8 mouse cellular contexts compared by ENCODE assay signal in genomic region chr7:60003921-60004605, GRCm38 (mm10). TPM values are rescaled to one million over a fixed set of nuclear protein-coding genes. Genes with fewer than 3 reads are reported as not detected.
DNase-seq lines count a peak whose midpoint lies in the region; ATAC-seq and TF ChIP-seq lines count a peak whose summit lies in the region.

No protein-coding gene starts in this region.

- no peaks in the 10 kb centered on the region for H3K36me3 ChIP-seq in thymus, adult 2 months (ENCODE audit: control insufficient read depth, insufficient read depth, low read length)
- H3K36me3 ChIP-seq in heart, adult 2 months (ENCODE audit: control insufficient read depth, insufficient read depth, low read length) = no peaks in the 10 kb centered on the region
- no peaks in the 10 kb centered on the region for H3K36me3 ChIP-seq in limb, embryonic 11.5 days (ENCODE audit: control insufficient read depth, insufficient read depth, low read length)
- no peaks in the 10 kb centered on the region for H3K36me3 ChIP-seq in midbrain, postnatal 0 days (ENCODE audit: insufficient read depth, low read length)

- peaks cover 10% of the 10 kb centered on the region; the same call in 1 of the 2 replicates for H3K9me3 ChIP-seq in limb, embryonic 11.5 days (ENCODE audit: control insufficient read depth, low read length)
- peaks cover 12% of the 10 kb centered on the region; the same call in 1 of the 2 replicates for H3K9me3 ChIP-seq in midbrain, postnatal 0 days (ENCODE audit: low read length)

- H3K27me3 ChIP-seq in thymus, adult 2 months (ENCODE audit: control insufficient read depth, insufficient read depth, low read length) = no peaks in the 10 kb centered on the region
- H3K27me3 ChIP-seq in heart, adult 2 months (ENCODE audit: control insufficient read depth, insufficient read depth, low read length) = no peaks in the 10 kb centered on the region
- no peaks in the 10 kb centered on the region for H3K27me3 ChIP-seq in limb, embryonic 11.5 days (ENCODE audit: control insufficient read depth, insufficient read depth, low read length)
- no peaks in the 10 kb centered on the region for H3K27me3 ChIP-seq in midbrain, postnatal 0 days (ENCODE audit: insufficient read depth, low read length)

- H3K27ac ChIP-seq in thymus, adult 2 months (ENCODE audit: control insufficient read depth, insufficient read depth, low read length) = no peak overlapping the region
- peak overlapping the region; percentile 60 for H3K27ac ChIP-seq in heart, adult 2 months
- H3K27ac ChIP-seq in limb, embryonic 11.5 days (replicated peaks; ENCODE audit: low read depth, low read length) = peak overlapping the region; percentile 38
- H3K27ac ChIP-seq in midbrain, postnatal 0 days (ENCODE audit: low read depth, low read length) = peak overlapping the region; percentile 86

- no peak for TF ChIP-seq CTCF in thymus, adult 2 months (IDR thresholded peaks at IDR 0.05; ENCODE audit: borderline replicate concordance, control insufficient read depth, extremely low read depth, insufficient read depth, low read length, poor library complexity)
- no peak for TF ChIP-seq CTCF in heart, adult 2 months (IDR thresholded peaks at IDR 0.05)
- no peak for TF ChIP-seq CTCF in midbrain, postnatal 0 days (IDR thresholded peaks at IDR 0.05)

- peak; percentile 89 for ATAC-seq in limb, embryonic 11.5 days (ENCODE audit: insufficient number of reproducible peaks, low FRiP score, low TSS enrichment, low read depth)
- ATAC-seq in midbrain, postnatal 0 days (ENCODE audit: low FRiP score) = peak; percentile 82

- TF ChIP-seq POLR2A in thymus, adult 2 months (IDR thresholded peaks at IDR 0.05; ENCODE audit: control insufficient read depth, extremely low read depth, insufficient read depth, low read length, poor library complexity) = no peak
- no peak for TF ChIP-seq POLR2A in heart, adult 2 months (IDR thresholded peaks at IDR 0.05; ENCODE audit: insufficient read depth, low read depth, low read length)

- no peak overlapping the region for H3K4me3 ChIP-seq in thymus, adult 2 months (ENCODE audit: control insufficient read depth, insufficient read depth, low read length)
- H3K4me3 ChIP-seq in heart, adult 2 months = peak overlapping the region; percentile 57
- peak overlapping the region; percentile 49 for H3K4me3 ChIP-seq in limb, embryonic 11.5 days (ENCODE audit: low read depth, low read length)
- H3K4me3 ChIP-seq in midbrain, postnatal 0 days (ENCODE audit: low read depth, low read length) = peak overlapping the region; percentile 36

- no peaks in the 10 kb centered on the region for H3K79me2 ChIP-seq in heart, adult 2 months (replicated peaks; ENCODE audit: control insufficient read depth, insufficient read depth, low read length)

- WGBS in thymus, adult 2 months = 57% methylated on average over 22 of the region's 22 CpGs
- WGBS in heart, adult 2 months = 50% methylated on average over 22 of the region's 22 CpGs
- WGBS in limb, embryonic 11.5 days = 43% methylated on average over 22 of the region's 22 CpGs
- WGBS in midbrain, postnatal 0 days = 52% methylated on average over 22 of the region's 22 CpGs

- peak overlapping the region; percentile 57 for H3K9ac ChIP-seq in heart, adult 2 months (ENCODE audit: low read depth, low read length)
- peak overlapping the region; percentile 55 for H3K9ac ChIP-seq in limb, embryonic 11.5 days (ENCODE audit: low read length)
- H3K9ac ChIP-seq in midbrain, postnatal 0 days (replicated peaks; ENCODE audit: low read length, poor library complexity, severe bottlenecking) = peak overlapping the region; percentile 71

- DNase-seq in thymus, postnatal 0 days (ENCODE audit: low spot score) = peak; percentile 49
- DNase-seq in thymus, adult 2 months = no peak
- DNase-seq in cerebellum, postnatal 4 days (ENCODE audit: low spot score in 2 of 2) = peak; percentile 19 to 50
- DNase-seq in heart, adult 2 months = peak; percentile 17 to 35
- peak; percentile 4 to 7 for DNase-seq in kidney, adult 8-10 months
- peak; percentile 68 for DNase-seq in limb, embryonic 11.5 days (ENCODE audit: low spot score)
- DNase-seq in midbrain, postnatal 0 days (ENCODE audit: low spot score) = peak; percentile 72
- DNase-seq in urinary bladder, postnatal 14 days (ENCODE audit: low spot score) = peak; percentile 3

- peak overlapping the region; percentile 49 for H3K4me2 ChIP-seq in limb, embryonic 11.5 days (ENCODE audit: low read depth, severe bottlenecking)
- H3K4me2 ChIP-seq in midbrain, postnatal 0 days (ENCODE audit: low read depth, low read length, poor library complexity, severe bottlenecking) = peak overlapping the region; percentile 42

- intact Hi-C loops in heart, adult 2 months (cut with DNase I) = no loop called here

- H3K4me1 ChIP-seq in thymus, adult 2 months (replicated peaks; ENCODE audit: control insufficient read depth, insufficient read depth, low read length) = no peaks in the 10 kb centered on the region
- H3K4me1 ChIP-seq in heart, adult 2 months (ENCODE audit: control insufficient read depth, insufficient read depth, low read length) = no peaks in the 10 kb centered on the region
- H3K4me1 ChIP-seq in limb, embryonic 11.5 days (ENCODE audit: control insufficient read depth, insufficient read depth, low read length) = no peaks in the 10 kb centered on the region
- no peaks in the 10 kb centered on the region for H3K4me1 ChIP-seq in midbrain, postnatal 0 days (ENCODE audit: insufficient read depth, low read length)

- TF ChIP-seq EP300 in heart, adult 2 months (IDR thresholded peaks at IDR 0.05; ENCODE audit: insufficient read depth, low read depth, low read length) = no peak

RNA-seq across cellular contexts. Expression of gene Snurf, which starts 0.8 kb away (rescaled TPM):
- polyA plus RNA-seq in thymus, postnatal 0 days (2015; fragmentation: Nextera tagmentation; extraction: Ambion mirVana) = 15.3 and 15.6 TPM in 2 replicates
- polyA plus RNA-seq in thymus, adult 2 months (2012; rRNA removed) = not detected in 2 replicates
- total RNA-seq in heart, adult 2 months (2021) = 100 to 1,000 TPM; 283 to 284 TPM
- not detected in 2 replicates for polyA plus RNA-seq in heart, adult 2 months (2012; rRNA removed)
- polyA plus RNA-seq in limb, embryonic 11.5 days (2014; fragmentation: Nextera tagmentation; extraction: Ambion mirVana) = 38.2 and 55.3 TPM in 2 replicates
- total RNA-seq in midbrain, postnatal 0 days (2014; rRNA removed) = not detected in 2 replicates
- 816 and 853 TPM in 2 replicates for polyA plus RNA-seq in midbrain, postnatal 0 days (2015; fragmentation: Nextera tagmentation; extraction: Ambion mirVana)

RNA-seq across cellular contexts. Expression of gene Gm38393, which starts 0.8 kb away (rescaled TPM):
- polyA plus RNA-seq in thymus, postnatal 0 days (2015; fragmentation: Nextera tagmentation; extraction: Ambion mirVana) = 0.21 and 0.29 TPM in 2 replicates
- 0.05 TPM in 2 replicates for polyA plus RNA-seq in thymus, adult 2 months (2012; rRNA removed)
- 1 to 10 TPM; 2.3 to 2.4 TPM for total RNA-seq in heart, adult 2 months (2021)
- 0.55 and 2.1 TPM in 2 replicates for polyA plus RNA-seq in heart, adult 2 months (2012; rRNA removed)
- 0.67 and 0.84 TPM in 2 replicates for polyA plus RNA-seq in limb, embryonic 11.5 days (2014; fragmentation: Nextera tagmentation; extraction: Ambion mirVana)
- 70.7 and 108 TPM in 2 replicates for total RNA-seq in midbrain, postnatal 0 days (2014; rRNA removed)
- 3.7 and 5.7 TPM in 2 replicates for polyA plus RNA-seq in midbrain, postnatal 0 days (2015; fragmentation: Nextera tagmentation; extraction: Ambion mirVana)

Comparison
In these comparisons a context has a peak if more than half of its experiments do, and no peak if none do; other contexts are left out.
1. RNA of gene Snurf, which starts 0.8 kb away (polyA plus RNA-seq): 816 to 853 TPM in midbrain, postnatal 0 days, 38.2 to 55.3 TPM in limb, embryonic 11.5 days and 15.3 to 15.6 TPM in thymus, postnatal 0 days; not detected in thymus, adult 2 months and not detected in heart, adult 2 months; every median in the first group is over 10 times any median in the second.
2. Peak in every context shown above with its lines, with median percentiles within 50 percentile points of each other: H3K9ac ChIP-seq.